Mouse (Mus musculus) kidney, adult 2 months (tissue): ENCODE results near the gene Mef2c.

ENCODE experiments used
- CTCF ChIP-seq: fragments of 200-500 bp; conservative IDR thresholded peaks from 2 replicates; pipeline ENCODE4 v1.5.1; 2011; ENCODE audit warnings: low read depth, mild to moderate bottlenecking, control low read depth, low read length, moderate library complexity, mixed read lengths; ENCODE audit not compliant: insufficient read depth, insufficient read length
- POLR2A ChIP-seq: fragments of 200-500 bp; IDR thresholded peaks from one replicate; pipeline ENCODE4 v1.6.1; 2011; ENCODE audit warnings: low read depth, low read length, control low read depth

GRCm38 (mm10) chr13:83660722-83661121 is 156.9 kb downstream of the Mef2c start:
- TF ChIP-seq POLR2A, result no peak
- TF ChIP-seq CTCF, result no peak
